Mouse (Mus musculus): ENCODE results near the gene Pimreg.

Gene Pimreg

GRCm38 (mm10) chr11:72031353-72031752, 10.5 kb upstream of the Pimreg start:
- no peak for DNase-seq

GRCm38 (mm10) chr11:72032091-72032490, 9.7 kb upstream of the Pimreg start:
- DNase-seq, result no peak

GRCm38 (mm10) chr11:72032589-72032988, 9.2 kb upstream of the Pimreg start:
- no peak for DNase-seq

GRCm38 (mm10) chr11:72037409-72037808, 4.4 kb upstream of the Pimreg start, which contains the start of gene Aipl1:
Gene Aipl1, minus strand, starts transcription at chr11:72037509.
- no peak for DNase-seq

GRCm38 (mm10) chr11:72037996-72038395, 3.8 kb upstream of the Pimreg start:
- DNase-seq, result peak; percentile 56

DNA sequence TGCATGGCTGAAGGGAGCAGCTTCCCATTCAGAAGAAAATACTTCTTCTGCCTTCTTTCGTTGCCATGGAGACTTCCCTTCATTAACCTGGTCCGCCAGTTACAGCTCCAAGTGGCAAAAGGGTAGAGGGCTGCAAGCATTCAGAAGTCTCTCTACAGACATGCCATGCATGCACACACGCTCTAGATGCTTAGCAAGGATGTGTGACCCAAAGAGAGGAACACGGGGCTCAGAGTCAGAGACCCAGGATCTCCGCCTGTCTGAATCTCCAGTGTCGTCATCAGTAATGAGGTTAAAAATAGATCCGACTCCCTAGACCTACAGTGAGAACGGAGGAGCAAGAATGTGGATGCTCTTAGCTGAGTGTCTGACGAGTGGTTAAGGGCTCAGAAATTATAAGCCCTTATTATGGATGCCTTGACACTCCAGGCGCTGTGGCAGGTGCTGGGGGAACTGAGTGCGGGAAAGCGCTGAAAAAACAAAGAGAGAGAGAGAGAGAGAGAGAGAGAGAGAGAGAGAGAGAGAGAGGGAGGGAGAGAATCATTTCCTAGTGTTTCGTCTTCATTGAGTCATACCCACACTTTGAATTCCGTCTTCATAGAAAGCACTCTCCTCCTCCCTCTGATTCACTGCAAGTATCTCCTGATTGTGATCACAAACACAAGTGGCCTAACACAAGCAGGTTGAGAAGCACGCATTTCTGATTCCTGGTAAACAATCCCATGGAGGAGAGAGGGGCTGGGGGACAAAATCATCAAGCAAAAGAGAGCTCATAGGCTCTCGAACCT, 2.0 kb upstream of the Pimreg start:
- DNase-seq, result no peak

- no peak for DNase-seq
Measured at GRCm38 (mm10) chr11:72041290-72041767, 503 bp upstream of the Pimreg start.

DNA sequence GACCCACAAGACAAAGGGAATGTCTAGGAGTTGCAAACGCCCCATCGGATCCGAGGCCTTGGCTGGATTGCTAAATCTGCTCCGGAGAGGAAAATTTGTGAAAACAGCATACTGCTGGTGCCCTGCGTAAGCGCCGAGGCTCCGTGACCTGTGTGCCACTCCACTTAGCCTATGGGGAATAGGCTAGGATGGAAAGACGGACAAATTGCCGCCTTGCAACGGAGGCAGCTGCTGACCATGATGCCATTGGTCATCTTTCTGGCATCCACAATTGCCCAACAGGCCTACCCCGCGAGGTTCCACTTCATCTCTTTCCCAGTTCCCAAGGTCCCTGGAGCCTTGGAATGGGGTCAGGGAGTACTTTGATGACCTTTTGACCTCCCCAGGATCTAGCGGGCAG, 799 bp downstream of the Pimreg start:
- no peak for DNase-seq

DNA sequence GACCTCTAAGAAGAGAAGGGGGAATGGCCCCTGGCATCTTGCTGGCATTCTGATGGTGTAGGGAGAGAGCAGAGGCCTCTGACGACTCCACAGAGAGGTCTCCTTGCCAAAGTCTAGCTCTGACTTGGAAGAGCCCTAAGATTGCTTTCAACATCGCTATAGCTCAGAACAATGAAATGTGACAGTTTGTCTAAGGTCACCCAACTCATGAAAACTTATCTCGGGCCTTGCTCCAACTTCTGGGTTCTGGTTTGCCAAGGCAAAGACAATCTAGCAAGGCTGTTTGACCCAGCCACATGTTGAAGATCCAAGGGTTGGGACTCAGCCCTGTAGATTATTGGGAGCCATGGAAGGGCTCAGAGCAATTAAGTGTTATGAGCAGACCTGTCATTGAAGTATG, 2.4 kb downstream of the Pimreg start:
- no peak for DNase-seq

DNA sequence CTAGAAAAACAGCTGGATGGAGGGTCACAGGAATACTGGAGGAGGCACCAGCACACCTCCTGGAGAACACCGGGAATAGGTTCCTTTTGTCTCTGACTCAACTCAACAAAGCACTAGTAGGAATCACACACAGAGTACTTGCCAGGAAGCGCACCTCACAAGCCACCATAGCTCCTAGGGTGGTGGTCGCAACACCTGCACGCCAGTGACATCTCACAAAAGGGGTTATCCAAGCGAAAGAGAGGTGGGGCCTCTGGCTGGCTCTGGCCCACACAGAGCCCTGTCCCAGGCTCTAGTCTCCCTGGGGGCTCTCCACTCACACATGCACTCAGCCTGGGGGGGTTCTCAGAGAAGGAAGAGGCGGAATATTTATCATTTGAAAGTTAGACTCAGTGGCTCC, 6.9 kb downstream of the Pimreg start:
- DNase-seq, result no peak

- DNase-seq, result no peak
Measured at GRCm38 (mm10) chr11:72049171-72049759, 7.4 kb downstream of the Pimreg start.

DNA sequence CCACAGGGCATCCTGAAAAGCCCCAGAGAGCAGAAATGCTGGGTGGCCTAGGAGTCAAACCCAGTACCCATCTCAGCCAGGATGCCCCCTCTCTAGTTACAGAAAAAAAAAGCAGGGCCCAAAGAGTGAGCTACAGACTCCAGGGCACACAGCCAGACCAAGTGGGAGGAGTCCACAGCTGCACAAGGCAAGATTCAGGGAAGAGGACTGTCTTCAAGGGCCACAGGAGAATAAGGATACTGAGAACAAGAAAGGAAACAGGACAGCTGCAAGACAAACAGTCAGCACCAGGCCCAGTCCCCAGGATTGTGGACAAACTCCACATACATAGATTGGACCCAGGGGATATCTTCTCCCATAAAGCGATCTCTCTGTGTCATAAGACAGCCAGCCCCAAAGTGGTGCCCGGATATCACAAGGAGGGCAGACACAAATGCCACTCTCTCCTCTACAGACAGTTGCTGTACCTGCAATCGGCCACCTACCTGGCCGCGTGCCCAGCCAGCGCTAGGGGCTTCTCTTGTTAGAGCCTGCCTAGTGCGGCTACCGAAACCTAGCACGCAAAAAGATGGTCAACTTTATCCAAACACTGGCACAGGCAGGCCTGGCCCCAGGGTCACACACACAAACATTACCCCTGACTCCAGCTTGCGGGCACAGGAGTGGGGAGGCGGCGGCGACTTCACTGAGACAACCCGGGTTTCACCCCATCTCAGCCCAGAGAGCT, 8.5 kb downstream of the Pimreg start:
- DNase-seq, result no peak

- peak; percentile 71 for DNase-seq
Measured at GRCm38 (mm10) chr11:72050895-72051858, 9.3 kb downstream of the Pimreg start.

GRCm38 (mm10) chr11:72052221-72052620, 10.4 kb downstream of the Pimreg start:
- DNase-seq, result no peak

DNA sequence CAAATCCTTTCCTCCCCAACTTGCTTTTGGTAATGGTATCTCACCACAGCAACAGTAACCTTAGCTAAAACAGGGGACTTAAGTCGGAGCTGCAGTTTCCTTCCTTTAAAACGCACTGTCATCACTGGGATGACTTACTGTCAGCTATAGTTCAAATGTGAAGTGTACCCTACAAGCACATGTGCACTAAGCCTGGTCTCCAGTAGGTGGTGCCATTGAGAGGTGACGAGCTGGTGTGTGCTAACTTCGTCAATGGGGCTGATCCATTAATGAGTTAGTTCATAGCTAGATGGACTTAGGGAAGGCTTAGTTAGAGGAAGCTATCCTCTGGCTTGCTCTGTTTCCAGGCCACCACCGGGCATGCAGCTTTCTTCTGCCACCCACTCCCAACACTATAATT, 10.8 kb downstream of the Pimreg start:
- DNase-seq, result peak; percentile 76

DNA sequence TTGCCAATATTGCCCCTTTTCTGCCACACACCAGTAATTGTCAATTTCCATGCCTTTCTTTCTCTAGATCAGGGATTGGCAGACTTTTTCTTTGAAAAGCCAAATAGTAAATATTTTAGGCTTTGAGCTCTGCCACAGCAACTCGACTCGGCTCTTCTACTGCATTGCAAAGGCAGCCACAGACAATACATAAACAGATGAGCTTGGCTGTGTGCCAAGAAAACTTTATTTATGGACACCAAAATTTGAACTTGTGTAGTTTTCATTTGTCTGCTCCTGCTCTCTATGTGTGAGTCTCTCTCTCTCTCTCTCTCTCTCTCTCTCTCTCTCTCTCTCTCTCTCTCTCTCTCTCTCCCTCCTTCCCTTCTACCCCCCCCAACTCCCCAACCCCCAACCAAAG, 13.3 kb downstream of the Pimreg start:
- no peak for DNase-seq

GRCm38 (mm10) chr11:72057166-72057565, 15.3 kb downstream of the Pimreg start:
- no peak for DNase-seq

- DNase-seq, result no peak
Measured at GRCm38 (mm10) chr11:72060416-72060815, 18.6 kb downstream of the Pimreg start.

- DNase-seq, result no peak
Measured at GRCm38 (mm10) chr11:72061093-72061620, 19.3 kb downstream of the Pimreg start.

DNA sequence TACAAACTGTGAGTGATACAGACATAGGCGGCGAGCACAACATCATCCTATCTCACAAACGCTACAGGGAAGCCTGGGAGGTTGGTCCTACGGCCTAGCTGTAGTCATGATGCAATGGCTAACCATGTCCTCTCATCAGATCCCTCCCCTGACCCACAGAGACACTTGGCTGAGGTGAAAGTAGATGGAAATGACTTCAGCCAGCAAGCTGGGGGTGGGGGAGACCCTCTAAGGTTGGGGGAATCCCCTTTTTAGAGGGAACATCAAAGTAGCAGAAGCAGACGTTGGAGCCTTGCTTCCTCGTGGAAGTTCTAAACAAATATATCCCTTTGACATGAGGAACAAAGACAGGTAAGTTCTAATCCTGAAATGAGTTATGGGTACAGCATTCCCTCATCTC, 22.6 kb downstream of the Pimreg start:
- DNase-seq, result no peak

GRCm38 (mm10) chr11:72065103-72065502, 23.3 kb downstream of the Pimreg start:
- DNase-seq, result no peak

GRCm38 (mm10) chr11:72066330-72066729, 24.5 kb downstream of the Pimreg start:
- DNase-seq, result no peak

Measured in right cerebral cortex, adult 18-20 months (tissue).